Mouse (Mus musculus): Measurements from ENCODE around the gene Pla2g5. TPM values are rescaled to one million over a fixed set of nuclear protein-coding genes. Genes with fewer than 3 reads are reported as not detected.

Gene Pla2g5
- polyA plus RNA-seq, 1 experiment from 2014 or later: 0.35 TPM

GRCm38 (mm10) chr4:138797217-138797570, 66.1 kb downstream of the Pla2g5 start:
- WGBS: 81% methylated on average over 4 of the region's 4 CpGs
- no peaks in the 10 kb centered on the region for H3K36me3 ChIP-seq (ENCODE audit: control insufficient read depth, insufficient read depth, low read length)
- no peaks in the 10 kb centered on the region for H3K9me3 ChIP-seq (ENCODE audit: control insufficient read depth, low read length)
- H3K27ac ChIP-seq (ENCODE audit: low read depth, low read length): no peak overlapping the region
- no peaks in the 10 kb centered on the region for H3K27me3 ChIP-seq (ENCODE audit: control insufficient read depth, insufficient read depth, low read length)
- ATAC-seq (ENCODE audit: low read depth): no peak
- 0 out of 2 replicates have a peak, but pooled peaks cover 8% of the 10 kb centered on the region for H3K4me1 ChIP-seq (ENCODE audit: control insufficient read depth, insufficient read depth, low read length)
- H3K9ac ChIP-seq (replicated peaks; ENCODE audit: low read depth, low read length): no peak overlapping the region
- no peak overlapping the region for H3K4me2 ChIP-seq (ENCODE audit: low read depth, low read length)
- H3K4me3 ChIP-seq (ENCODE audit: low read depth, low read length): no peak overlapping the region

GRCm38 (mm10) chr4:138796513-138797216, 66.6 kb downstream of the Pla2g5 start:
- H3K4me3 ChIP-seq (ENCODE audit: low read depth, low read length): no peak overlapping the region
- no peak overlapping the region for H3K9ac ChIP-seq (replicated peaks; ENCODE audit: low read depth, low read length)
- ATAC-seq (ENCODE audit: low read depth): no peak
- 0 out of 2 replicates have a peak, but pooled peaks cover 8% of the 10 kb centered on the region for H3K4me1 ChIP-seq (ENCODE audit: control insufficient read depth, insufficient read depth, low read length)
- no peaks in the 10 kb centered on the region for H3K36me3 ChIP-seq (ENCODE audit: control insufficient read depth, insufficient read depth, low read length)
- H3K27me3 ChIP-seq (ENCODE audit: control insufficient read depth, insufficient read depth, low read length): no peaks in the 10 kb centered on the region
- H3K27ac ChIP-seq (ENCODE audit: low read depth, low read length): no peak overlapping the region
- H3K9me3 ChIP-seq (ENCODE audit: control insufficient read depth, low read length): no peaks in the 10 kb centered on the region
- no peak overlapping the region for H3K4me2 ChIP-seq (ENCODE audit: low read depth, low read length)
- WGBS: 49% methylated on average over 6 of the region's 6 CpGs

- no peak overlapping the region for H3K4me3 ChIP-seq (ENCODE audit: low read depth, low read length)
- no peak for ATAC-seq (ENCODE audit: low read depth)
- H3K27ac ChIP-seq (ENCODE audit: low read depth, low read length): no peak overlapping the region
- H3K36me3 ChIP-seq (ENCODE audit: control insufficient read depth, insufficient read depth, low read length): no peaks in the 10 kb centered on the region
- H3K4me2 ChIP-seq (ENCODE audit: low read depth, low read length): no peak overlapping the region
- 91% methylated on average over 6 of the region's 6 CpGs for WGBS
- no peaks in the 10 kb centered on the region for H3K9me3 ChIP-seq (ENCODE audit: control insufficient read depth, low read length)
- no peak overlapping the region for H3K9ac ChIP-seq (replicated peaks; ENCODE audit: low read depth, low read length)
- no peaks in the 10 kb centered on the region for H3K27me3 ChIP-seq (ENCODE audit: control insufficient read depth, insufficient read depth, low read length)
- H3K4me1 ChIP-seq (ENCODE audit: control insufficient read depth, insufficient read depth, low read length): no peaks in the 10 kb centered on the region
Observed at GRCm38 (mm10) chr4:138794344-138794743, 68.9 kb downstream of the Pla2g5 start.

- Histone ChIP-seq H3K9me3 (ENCODE audit: control insufficient read depth, low read length) (no peaks in the 10 kb centered on the region), H3K36me3 (ENCODE audit: control insufficient read depth, insufficient read depth, low read length) (no peaks in the 10 kb centered on the region), H3K9ac (replicated peaks; ENCODE audit: low read depth, low read length) (no peak overlapping the region), H3K4me1 (ENCODE audit: control insufficient read depth, insufficient read depth, low read length) (no peaks in the 10 kb centered on the region), H3K27me3 (ENCODE audit: control insufficient read depth, insufficient read depth, low read length) (no peaks in the 10 kb centered on the region), H3K4me3 (ENCODE audit: low read depth, low read length) (no peak overlapping the region), H3K4me2 (ENCODE audit: low read depth, low read length) (no peak overlapping the region), H3K27ac (ENCODE audit: low read depth, low read length) (no peak overlapping the region)
- 66% methylated on average over 2 of the region's 2 CpGs for WGBS
- no peak for ATAC-seq (ENCODE audit: low read depth)
Observed at GRCm38 (mm10) chr4:138793276-138793675, 70.0 kb downstream of the Pla2g5 start.

GRCm38 (mm10) chr4:138792599-138792998, 70.7 kb downstream of the Pla2g5 start:
- Histone ChIP-seq H3K4me1 (ENCODE audit: control insufficient read depth, insufficient read depth, low read length) (no peaks in the 10 kb centered on the region), H3K27ac (ENCODE audit: low read depth, low read length) (no peak overlapping the region), H3K9me3 (ENCODE audit: control insufficient read depth, low read length) (no peaks in the 10 kb centered on the region), H3K9ac (replicated peaks; ENCODE audit: low read depth, low read length) (no peak overlapping the region), H3K4me3 (ENCODE audit: low read depth, low read length) (no peak overlapping the region), H3K4me2 (ENCODE audit: low read depth, low read length) (no peak overlapping the region), H3K27me3 (ENCODE audit: control insufficient read depth, insufficient read depth, low read length) (no peaks in the 10 kb centered on the region), H3K36me3 (ENCODE audit: control insufficient read depth, insufficient read depth, low read length) (no peaks in the 10 kb centered on the region)
- no peak for ATAC-seq (ENCODE audit: low read depth)
- 65% methylated on average over 9 of the region's 9 CpGs for WGBS

DNA sequence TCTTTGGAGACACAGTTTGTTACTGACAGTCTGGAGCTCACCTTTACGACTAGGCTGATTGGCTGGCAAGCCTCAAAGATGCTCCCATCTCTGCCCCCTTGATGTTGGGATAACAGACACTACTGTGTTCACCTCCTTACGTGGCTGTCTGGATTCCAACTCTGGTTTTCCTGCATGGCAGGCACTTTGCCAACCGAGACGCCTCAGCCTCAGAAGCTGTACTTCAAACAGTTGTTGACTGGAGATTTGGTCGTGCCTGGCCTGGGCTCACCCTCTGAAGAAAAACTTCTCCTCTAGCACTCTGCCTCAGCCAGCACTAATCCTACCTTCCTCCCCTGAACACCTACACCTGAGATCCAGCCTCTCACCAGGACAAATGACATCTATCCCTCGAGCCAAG, 71.8 kb downstream of the Pla2g5 start:
- Histone ChIP-seq H3K9ac (replicated peaks; ENCODE audit: low read depth, low read length) (no peak overlapping the region), H3K4me2 (ENCODE audit: low read depth, low read length) (no peak overlapping the region), H3K27ac (ENCODE audit: low read depth, low read length) (no peak overlapping the region), H3K9me3 (ENCODE audit: control insufficient read depth, low read length) (no peaks in the 10 kb centered on the region), H3K4me1 (ENCODE audit: control insufficient read depth, insufficient read depth, low read length) (no peaks in the 10 kb centered on the region), H3K27me3 (ENCODE audit: control insufficient read depth, insufficient read depth, low read length) (no peaks in the 10 kb centered on the region), H3K4me3 (ENCODE audit: low read depth, low read length) (no peak overlapping the region), H3K36me3 (ENCODE audit: control insufficient read depth, insufficient read depth, low read length) (no peaks in the 10 kb centered on the region)
- WGBS: 71% methylated on average over 6 of the region's 6 CpGs
- ATAC-seq (ENCODE audit: low read depth): no peak

- H3K4me2 ChIP-seq (ENCODE audit: low read depth, low read length): no peak overlapping the region
- no peaks in the 10 kb centered on the region for H3K27me3 ChIP-seq (ENCODE audit: control insufficient read depth, insufficient read depth, low read length)
- no peaks in the 10 kb centered on the region for H3K4me1 ChIP-seq (ENCODE audit: control insufficient read depth, insufficient read depth, low read length)
- H3K36me3 ChIP-seq (ENCODE audit: control insufficient read depth, insufficient read depth, low read length): no peaks in the 10 kb centered on the region
- no peak overlapping the region for H3K4me3 ChIP-seq (ENCODE audit: low read depth, low read length)
- no peak overlapping the region for H3K27ac ChIP-seq (ENCODE audit: low read depth, low read length)
- H3K9ac ChIP-seq (replicated peaks; ENCODE audit: low read depth, low read length): no peak overlapping the region
- ATAC-seq (ENCODE audit: low read depth): no peak
- H3K9me3 ChIP-seq (ENCODE audit: control insufficient read depth, low read length): no peaks in the 10 kb centered on the region
- WGBS: 75% methylated on average over 4 of the region's 4 CpGs
Observed at GRCm38 (mm10) chr4:138788381-138788780, 74.9 kb downstream of the Pla2g5 start.

- Histone ChIP-seq H3K4me2 (ENCODE audit: low read depth, low read length) (no peak overlapping the region), H3K4me1 (ENCODE audit: control insufficient read depth, insufficient read depth, low read length) (no peaks in the 10 kb centered on the region), H3K36me3 (ENCODE audit: control insufficient read depth, insufficient read depth, low read length) (no peaks in the 10 kb centered on the region), H3K27ac (ENCODE audit: low read depth, low read length) (no peak overlapping the region), H3K27me3 (ENCODE audit: control insufficient read depth, insufficient read depth, low read length) (no peaks in the 10 kb centered on the region), H3K9ac (replicated peaks; ENCODE audit: low read depth, low read length) (no peak overlapping the region), H3K4me3 (ENCODE audit: low read depth, low read length) (no peak overlapping the region), H3K9me3 (ENCODE audit: control insufficient read depth, low read length) (no peaks in the 10 kb centered on the region)
- ATAC-seq (ENCODE audit: low read depth): no peak
- WGBS: 70% methylated on average over 4 of the region's 4 CpGs
Observed at GRCm38 (mm10) chr4:138786141-138786540, 77.1 kb downstream of the Pla2g5 start.

- no peak overlapping the region for H3K4me2 ChIP-seq (ENCODE audit: low read depth, low read length)
- no peaks in the 10 kb centered on the region for H3K4me1 ChIP-seq (ENCODE audit: control insufficient read depth, insufficient read depth, low read length)
- H3K4me3 ChIP-seq (ENCODE audit: low read depth, low read length): no peak overlapping the region
- H3K9ac ChIP-seq (replicated peaks; ENCODE audit: low read depth, low read length): no peak overlapping the region
- no peaks in the 10 kb centered on the region for H3K36me3 ChIP-seq (ENCODE audit: control insufficient read depth, insufficient read depth, low read length)
- H3K27me3 ChIP-seq (ENCODE audit: control insufficient read depth, insufficient read depth, low read length): no peaks in the 10 kb centered on the region
- ATAC-seq (ENCODE audit: low read depth): no peak
- H3K9me3 ChIP-seq (ENCODE audit: control insufficient read depth, low read length): no peaks in the 10 kb centered on the region
- H3K27ac ChIP-seq (ENCODE audit: low read depth, low read length): no peak overlapping the region
- WGBS: 62% methylated on average over 4 of the region's 4 CpGs
Observed at GRCm38 (mm10) chr4:138785721-138786120, 77.6 kb downstream of the Pla2g5 start.
